Mouse (Mus musculus) MN1 (cell line): Measurements from ENCODE around the gene Gm8653.
"Not testable (repeated sequence)": the region's sequence is repeated elsewhere in the genome, so short reads cannot be mapped to it uniquely, and the experiment has no call there.

Experiments used
- DNase-seq: peaks from one replicate; pipeline ENCODE4 v3.0.0-alpha.2; 2016; ENCODE audit warnings: low spot score

Gm8653 gene

DNA sequence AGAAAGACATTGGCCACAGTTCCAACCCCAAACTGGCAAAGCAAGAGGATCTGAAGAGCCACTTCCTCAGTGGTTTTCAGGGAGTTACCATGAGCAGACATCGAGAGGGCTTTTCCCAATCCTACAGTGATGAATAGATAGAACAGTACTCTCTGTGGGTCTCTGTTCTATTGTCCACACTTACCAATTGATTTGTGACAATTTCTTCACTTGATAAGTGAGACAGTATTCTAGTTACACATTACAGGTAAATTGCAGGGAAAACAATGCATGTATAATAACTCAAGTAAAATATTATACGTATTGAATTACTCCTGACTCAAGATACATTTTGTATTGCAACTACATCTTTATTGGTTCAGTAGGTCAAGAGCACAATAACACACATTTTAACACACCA, at the start of gene Gm8653:
Gm8653 (minus strand) TSS at position 101 of the 400 bp plus-strand sequence.
- DNase-seq = not testable (repeated sequence)

DNA sequence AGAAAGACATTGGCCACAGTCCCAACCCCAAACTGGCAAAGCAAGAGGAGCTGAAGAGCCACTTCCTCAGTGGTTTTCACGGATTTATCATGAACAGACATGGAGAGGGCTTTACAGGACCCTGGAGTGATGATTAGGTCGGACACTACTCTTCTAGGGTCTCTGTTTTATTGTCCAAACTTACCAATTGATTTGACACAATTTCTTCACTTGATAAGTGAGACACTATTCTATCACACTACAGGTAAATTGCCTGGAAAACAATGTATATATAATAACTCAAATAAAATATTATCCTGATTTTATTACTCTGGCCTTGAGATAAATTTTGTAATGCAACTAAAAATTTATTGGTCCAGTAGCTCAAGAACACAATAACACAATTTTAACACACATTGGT, 28.3 kb upstream of the Gm8653 start, which contains the start of gene Gm8453:
Gm8453 (minus strand) TSS at position 101 of the 400 bp plus-strand sequence.
- DNase-seq = not testable (repeated sequence)

DNA sequence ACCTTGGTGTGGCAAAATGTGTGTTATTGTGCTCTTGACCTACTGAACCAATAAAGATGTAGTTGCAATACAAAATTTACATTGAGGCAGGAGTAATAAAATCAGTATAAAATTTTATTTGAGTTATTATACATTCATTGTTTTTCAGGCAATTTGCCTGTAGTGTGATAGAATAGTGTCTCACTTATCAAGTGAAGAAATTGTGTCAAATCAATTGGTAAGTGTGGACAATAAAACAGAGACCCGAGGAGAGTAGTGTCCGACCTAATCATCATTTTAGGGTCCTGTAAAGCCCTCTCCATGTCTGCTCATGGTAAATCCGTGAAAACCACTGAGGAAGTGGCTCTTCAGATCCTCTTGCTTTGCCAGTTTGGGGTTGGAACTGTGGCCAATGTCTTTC, 12.0 kb downstream of the Gm8653 start, which contains the start of gene Vmn1r143:
Vmn1r143 (plus strand) TSS at position 301 of the 400 bp plus-strand sequence.
- not testable (repeated sequence) for DNase-seq

DNA sequence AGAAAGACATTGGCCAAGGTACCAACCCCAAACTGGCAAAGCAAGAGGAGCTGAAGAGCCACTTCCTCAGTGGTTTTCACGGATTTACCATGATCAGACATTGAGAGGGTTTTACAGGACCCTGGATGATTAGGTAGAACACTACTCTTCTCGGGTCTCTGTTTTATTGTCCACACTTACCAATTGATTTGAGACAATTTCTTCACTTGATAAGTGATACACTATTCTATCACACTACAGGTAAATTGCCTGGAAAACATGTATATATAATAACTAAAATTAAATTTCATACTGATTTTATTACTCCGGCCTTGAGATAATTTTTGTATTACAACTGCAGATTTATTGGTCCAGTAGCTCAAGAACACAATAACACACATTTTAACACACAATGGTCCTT, 37.1 kb downstream of the Gm8653 start, which contains the start of gene Vmn1r142:
Vmn1r142 (minus strand) TSS at position 101 of the 400 bp plus-strand sequence.
- DNase-seq = not testable (repeated sequence)
